Mouse (Mus musculus) frontal cortex, postnatal 25 days (tissue): ENCODE data around the gene Unc13b.

Source experiments
- DNase-seq, 2 experiments: peaks; one replicate each; pipeline ENCODE4 v3.0.0; 2022; ENCODE audit warnings: low spot score in 2 of 2

The Unc13b gene

GRCm38 (mm10) chr4:43231821-43232220 is 173.1 kb downstream of the Unc13b start:
- no peak for DNase-seq

DNA sequence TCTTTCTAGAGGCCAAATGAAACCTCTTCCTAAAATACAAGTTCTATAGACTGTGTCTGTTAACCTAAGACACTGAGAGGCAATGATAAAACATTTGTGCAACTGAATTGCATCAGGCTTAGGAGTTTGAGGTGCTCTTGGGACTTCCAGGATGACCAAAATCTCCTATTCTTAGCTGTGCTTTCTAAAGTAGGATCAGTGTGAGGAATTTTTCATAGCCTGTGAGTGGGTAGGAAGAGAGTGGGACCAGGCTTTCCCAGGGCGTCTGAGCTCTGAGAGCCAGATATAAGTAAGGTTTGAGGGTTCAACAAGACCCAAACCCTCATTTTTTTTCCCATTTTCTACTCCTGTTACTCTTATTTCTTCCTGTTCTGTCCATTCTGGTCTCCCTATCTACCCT is 174.2 kb downstream of the Unc13b start:
- DNase-seq = no peak

GRCm38 (mm10) chr4:43233489-43233888 is 174.7 kb downstream of the Unc13b start:
- DNase-seq = no peak

- no peak for DNase-seq
Measured at GRCm38 (mm10) chr4:43236898-43237297, 178.1 kb downstream of the Unc13b start.

- no peak for DNase-seq
Measured at GRCm38 (mm10) chr4:43240716-43241115, 182.0 kb downstream of the Unc13b start.

- DNase-seq = no peak
Measured at GRCm38 (mm10) chr4:43244022-43244421, 185.3 kb downstream of the Unc13b start.

GRCm38 (mm10) chr4:43245776-43246175 is 187.0 kb downstream of the Unc13b start:
- DNase-seq = no peak

DNA sequence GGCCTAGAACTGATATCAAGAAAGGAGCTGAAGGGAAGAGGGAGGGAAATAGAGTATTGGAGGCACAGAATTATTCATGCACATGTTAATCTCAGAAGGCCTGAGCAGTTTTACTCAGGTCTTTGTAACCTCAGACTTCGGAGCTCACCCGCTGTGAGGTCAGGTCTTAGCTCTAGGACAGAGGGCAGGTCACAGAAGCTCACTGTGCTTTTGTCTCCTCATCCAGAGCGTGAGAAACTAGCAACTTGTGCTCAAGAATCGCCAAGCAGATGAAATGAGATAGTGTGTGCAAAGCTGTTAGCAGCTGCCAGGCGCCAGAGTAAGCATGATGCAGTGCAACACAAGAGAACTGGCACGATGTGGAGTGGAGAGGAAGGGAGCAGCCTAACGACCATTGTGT is 189.3 kb downstream of the Unc13b start:
- DNase-seq = no peak

- no peak for DNase-seq
Measured at GRCm38 (mm10) chr4:43248909-43249308, 190.2 kb downstream of the Unc13b start.

DNA sequence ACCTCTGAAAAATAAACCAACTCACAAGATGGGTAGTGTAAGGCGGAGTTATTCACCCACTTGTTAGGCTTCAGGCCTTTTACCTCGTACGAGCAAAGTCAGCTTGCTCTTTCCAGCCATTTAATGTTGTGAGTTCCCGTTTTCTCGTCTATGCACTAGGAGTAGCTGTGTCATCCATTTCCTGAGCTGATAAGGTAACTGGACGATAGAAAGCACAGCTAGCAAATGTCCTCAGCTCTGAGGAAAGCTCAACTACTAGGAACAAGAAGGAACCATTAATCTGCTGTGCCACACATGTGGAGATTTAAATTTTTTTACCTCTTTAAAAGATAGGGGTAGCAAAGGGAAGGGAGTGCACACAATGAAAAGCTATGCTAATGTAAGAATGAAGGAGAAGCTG is 192.5 kb downstream of the Unc13b start:
- no peak for DNase-seq

- no peak for DNase-seq
Measured at GRCm38 (mm10) chr4:43257040-43257439, 198.3 kb downstream of the Unc13b start.

GRCm38 (mm10) chr4:43258556-43258955 is 199.8 kb downstream of the Unc13b start:
- DNase-seq = no peak

GRCm38 (mm10) chr4:43259435-43259834 is 200.7 kb downstream of the Unc13b start:
- no peak for DNase-seq

DNA sequence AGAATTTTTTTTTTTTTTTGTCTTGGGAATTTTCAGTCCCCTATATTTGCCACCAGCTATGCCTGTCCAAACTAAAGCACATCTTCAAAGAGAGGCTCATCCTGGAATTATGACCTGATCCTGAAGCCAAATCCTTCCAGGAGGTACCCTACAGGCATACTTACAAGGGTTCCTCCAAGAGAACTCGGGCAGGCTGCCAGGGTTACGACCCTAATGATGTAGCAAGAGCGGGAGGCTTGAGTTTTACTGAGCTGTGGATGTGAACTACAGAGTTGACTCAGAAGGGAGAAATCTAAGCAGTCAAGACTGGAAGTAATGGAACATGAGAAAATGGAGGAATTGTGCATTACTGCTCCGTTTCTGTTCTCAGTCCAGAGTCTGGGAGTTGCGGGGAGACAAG is 201.3 kb downstream of the Unc13b start:
- no peak for DNase-seq

DNA sequence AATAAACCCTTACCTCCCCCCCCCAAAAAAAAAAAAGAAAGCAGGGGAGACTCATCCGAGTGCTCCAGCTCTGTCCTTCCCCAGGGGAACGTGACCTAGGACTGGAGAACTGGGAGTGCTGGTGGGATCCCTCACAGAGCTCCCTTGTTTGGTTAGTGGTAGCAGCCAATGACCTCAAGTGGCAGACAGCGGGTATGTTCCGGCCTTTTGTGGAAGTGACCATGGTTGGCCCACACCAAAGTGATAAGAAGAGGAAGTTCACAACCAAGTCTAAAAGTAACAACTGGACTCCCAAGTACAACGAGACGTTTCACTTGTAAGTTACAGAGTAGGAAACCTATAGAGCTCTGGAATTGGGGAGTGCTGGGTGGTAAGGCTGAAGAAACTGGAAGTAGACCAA is 204.1 kb downstream of the Unc13b start:
- DNase-seq = no peak

GRCm38 (mm10) chr4:43266146-43266545 is 207.4 kb downstream of the Unc13b start:
- no peak for DNase-seq

DNA sequence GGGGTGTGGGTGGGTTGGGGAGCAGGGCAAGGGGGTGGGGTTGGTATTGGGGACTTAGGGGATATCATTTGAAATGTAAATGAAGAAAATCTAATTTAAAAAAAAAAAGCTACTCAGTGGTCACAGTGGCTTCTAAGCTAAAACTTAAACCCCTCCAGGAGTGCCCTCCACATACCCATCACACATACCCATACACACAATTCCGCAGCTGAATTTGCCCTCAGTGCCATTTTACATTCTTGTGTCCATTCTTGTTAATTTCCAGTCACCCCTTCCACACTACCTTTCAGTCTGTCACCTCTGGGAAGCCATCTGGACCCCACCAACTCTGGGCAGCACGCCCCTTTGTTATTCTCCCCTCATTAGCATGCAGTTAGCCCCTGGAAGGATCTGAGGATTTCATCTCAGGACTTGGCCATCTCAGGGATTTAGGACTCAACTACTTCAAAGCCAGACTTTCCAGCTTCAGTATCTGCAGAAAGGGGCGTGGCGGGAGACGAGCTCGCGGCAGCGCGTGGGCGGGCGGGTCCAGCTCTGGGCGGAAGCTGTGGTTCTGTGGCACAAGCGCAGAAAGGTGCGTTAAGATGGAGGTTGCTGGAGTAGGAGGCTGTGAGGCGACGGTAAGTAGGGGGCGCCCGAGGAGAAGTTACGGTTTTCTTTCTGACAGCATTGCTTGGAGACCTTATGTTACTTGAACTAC is 208.0 kb downstream of the Unc13b start, which contains the start of gene Atp8b5:
Gene Atp8b5 (plus strand): TSS at position 537 of the 700 bp plus-strand sequence.
- peak; percentile 73 to 76 for DNase-seq

DNA sequence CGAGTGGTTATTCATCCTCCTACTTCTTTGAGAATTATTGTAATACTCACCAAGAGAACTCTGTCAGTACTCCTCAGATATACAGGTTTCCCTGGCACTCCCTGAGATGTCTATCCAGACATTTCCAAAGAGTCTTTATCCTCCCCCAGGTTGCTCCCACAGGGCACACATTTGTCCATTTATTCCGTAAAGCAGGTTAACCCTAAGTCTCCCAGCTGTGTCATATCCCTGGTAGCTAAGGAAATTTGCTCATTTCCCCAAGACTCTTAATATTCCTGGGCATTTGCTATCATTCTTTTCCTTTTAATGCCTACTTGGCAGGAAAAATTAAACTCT is 208.5 kb downstream of the Unc13b start:
- DNase-seq = no peak

DNA sequence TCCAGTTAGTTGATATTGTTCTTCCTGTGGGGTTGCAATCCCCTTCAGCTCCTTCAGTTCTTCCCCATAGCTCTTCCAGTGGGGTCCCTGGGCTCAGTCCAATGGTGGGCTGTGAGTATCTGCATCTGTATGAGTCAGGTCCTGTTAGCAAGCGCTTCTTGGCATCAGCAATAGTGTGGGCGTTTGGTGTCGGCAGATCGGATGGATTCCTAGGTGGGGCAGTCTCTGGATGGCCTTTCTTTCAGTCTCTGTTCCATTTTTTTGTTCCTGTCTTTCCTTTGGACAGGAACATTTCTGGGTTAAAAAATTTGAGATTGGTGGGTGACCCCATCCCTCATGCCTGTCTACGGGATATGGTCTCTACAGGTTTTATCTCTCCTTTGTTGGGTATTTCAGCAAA is 226.7 kb downstream of the Unc13b start:
- no peak for DNase-seq

DNA sequence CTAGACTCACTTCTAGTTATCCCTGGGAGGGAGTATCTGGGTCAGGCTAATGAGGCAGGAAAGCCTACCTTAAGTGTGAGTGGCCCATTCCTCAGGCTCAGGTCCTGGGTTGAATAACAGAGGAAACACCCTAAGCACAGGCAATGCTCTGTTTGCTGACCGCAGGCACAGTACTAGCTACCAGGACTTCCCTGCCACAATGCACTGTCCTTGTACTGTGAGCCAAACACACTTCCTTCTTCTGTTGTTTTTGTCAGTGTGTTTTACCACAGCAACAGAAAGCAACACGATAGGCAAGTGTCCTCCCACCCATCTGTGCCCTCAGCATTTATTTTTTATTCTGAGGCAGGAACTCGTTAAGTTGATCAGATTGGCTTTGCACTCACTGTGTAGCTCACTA is 228.6 kb downstream of the Unc13b start:
- DNase-seq = no peak

DNA sequence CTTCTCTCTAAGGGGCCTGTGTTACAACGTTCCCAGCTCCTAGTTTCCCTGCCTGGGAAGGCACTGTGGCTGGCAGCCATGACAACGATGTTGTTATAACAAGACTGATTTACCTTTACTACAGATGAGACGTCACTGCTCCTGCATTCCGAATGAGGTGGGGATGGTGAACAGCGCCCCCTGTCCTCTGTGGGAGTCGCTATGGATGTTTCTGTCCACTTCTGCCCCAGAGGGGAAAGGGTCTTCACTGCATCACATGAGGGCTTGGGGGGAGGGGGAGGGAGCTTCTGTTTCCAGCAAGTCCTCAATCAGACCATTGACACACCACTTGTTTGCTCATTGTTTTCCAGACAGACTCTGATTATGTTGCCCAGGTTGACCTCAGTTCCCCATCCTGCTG is 235.2 kb downstream of the Unc13b start:
- no peak for DNase-seq

DNA sequence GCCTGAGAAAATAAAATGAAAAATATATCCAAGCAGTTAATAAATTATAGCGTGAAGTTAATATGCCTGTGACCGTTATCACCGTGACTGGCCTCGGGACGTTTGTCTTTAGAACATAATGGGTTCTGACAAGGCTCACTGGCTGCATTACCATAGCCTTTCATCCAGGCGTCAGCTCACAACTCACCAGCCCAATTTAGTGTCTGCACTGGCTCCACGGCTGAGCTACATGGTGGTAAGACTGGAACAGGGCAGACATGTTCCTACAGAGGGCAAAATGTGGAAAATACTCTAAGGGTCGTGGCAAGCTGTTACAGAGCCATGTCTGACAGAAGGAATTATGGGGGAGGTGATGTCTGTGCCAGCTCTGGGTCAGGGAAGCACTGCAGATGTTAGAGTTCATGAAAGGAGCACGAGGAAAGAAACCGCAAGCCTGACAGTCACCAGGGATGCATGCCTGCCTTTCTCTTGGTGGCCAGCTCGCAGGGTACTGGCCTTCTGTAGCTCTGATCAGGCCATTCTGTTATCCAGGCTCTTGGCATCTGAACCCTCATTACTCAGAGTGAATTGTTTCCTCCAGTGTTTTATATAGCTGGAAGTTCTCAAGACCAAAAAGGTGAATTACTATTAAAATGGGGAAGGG is 251.1 kb downstream of the Unc13b start:
- DNase-seq = no peak
